Mouse (Mus musculus) kidney, postnatal 25 days (tissue): ENCODE data around the gene Ptx4.
A peak's percentile ranks its signal among the peaks of the same experiment; 100 is the strongest.

Source experiments
- DNase-seq, 2 experiments: peaks; one replicate each; pipeline ENCODE4 v3.0.0; 2021; ENCODE audit warnings: mixed read lengths in 2 of 2

Ptx4 gene

GRCm38 (mm10) chr17:25120406-25120805, at the start of gene Ptx4:
Gene Ptx4 (plus strand): TSS chr17:25120760.
- DNase-seq: no peak

GRCm38 (mm10) chr17:25076906-25077305, 43.7 kb upstream of the Ptx4 start:
- DNase-seq: no peak

GRCm38 (mm10) chr17:25077771-25078372, 42.7 kb upstream of the Ptx4 start:
- peak; percentile 90 to 92 for DNase-seq

GRCm38 (mm10) chr17:25080210-25080609, 40.4 kb upstream of the Ptx4 start:
- no peak for DNase-seq

GRCm38 (mm10) chr17:25080960-25081381, 39.6 kb upstream of the Ptx4 start:
- peak; percentile 77 to 92 for DNase-seq

- DNase-seq: peak; percentile 67 to 80
Measured at GRCm38 (mm10) chr17:25082081-25082847, 38.3 kb upstream of the Ptx4 start.

GRCm38 (mm10) chr17:25082887-25083286, 37.7 kb upstream of the Ptx4 start:
- no peak for DNase-seq

- DNase-seq: peak; percentile 68 to 84
Measured at GRCm38 (mm10) chr17:25083444-25083931, 37.1 kb upstream of the Ptx4 start, which contains the start of gene Tmem204. Gene Tmem204 (minus strand): TSS chr17:25083591.

GRCm38 (mm10) chr17:25084835-25085385, 35.6 kb upstream of the Ptx4 start:
- DNase-seq: no peak

GRCm38 (mm10) chr17:25086724-25087123, 33.8 kb upstream of the Ptx4 start:
- DNase-seq: no peak

- no peak for DNase-seq
Measured at GRCm38 (mm10) chr17:25089158-25089557, 31.4 kb upstream of the Ptx4 start.

GRCm38 (mm10) chr17:25090450-25090849, 30.1 kb upstream of the Ptx4 start:
- no peak for DNase-seq

- DNase-seq: peak; percentile 79 to 82
Measured at GRCm38 (mm10) chr17:25096221-25096620, 24.3 kb upstream of the Ptx4 start.

GRCm38 (mm10) chr17:25100052-25100451, 20.5 kb upstream of the Ptx4 start:
- peak in 1 of 2 experiments; percentile 78 for DNase-seq

- DNase-seq: no peak
Measured at GRCm38 (mm10) chr17:25101338-25101737, 19.2 kb upstream of the Ptx4 start.

- DNase-seq: no peak
Measured at GRCm38 (mm10) chr17:25107786-25108185, 12.8 kb upstream of the Ptx4 start.

GRCm38 (mm10) chr17:25109578-25109977, 11.0 kb upstream of the Ptx4 start:
- DNase-seq: peak; percentile 75 to 76

GRCm38 (mm10) chr17:25110590-25110989, 10.0 kb upstream of the Ptx4 start:
- DNase-seq: no peak

- no peak for DNase-seq
Measured at GRCm38 (mm10) chr17:25111220-25111619, 9.3 kb upstream of the Ptx4 start.

- peak; percentile 78 to 86 for DNase-seq
Measured at GRCm38 (mm10) chr17:25111739-25112422, 8.7 kb upstream of the Ptx4 start.

GRCm38 (mm10) chr17:25112423-25112810, 8.1 kb upstream of the Ptx4 start:
- DNase-seq: no peak

- DNase-seq: peak; percentile 39 to 58
Measured at GRCm38 (mm10) chr17:25114908-25115645, 5.5 kb upstream of the Ptx4 start.
